In the genomic region with DNA sequence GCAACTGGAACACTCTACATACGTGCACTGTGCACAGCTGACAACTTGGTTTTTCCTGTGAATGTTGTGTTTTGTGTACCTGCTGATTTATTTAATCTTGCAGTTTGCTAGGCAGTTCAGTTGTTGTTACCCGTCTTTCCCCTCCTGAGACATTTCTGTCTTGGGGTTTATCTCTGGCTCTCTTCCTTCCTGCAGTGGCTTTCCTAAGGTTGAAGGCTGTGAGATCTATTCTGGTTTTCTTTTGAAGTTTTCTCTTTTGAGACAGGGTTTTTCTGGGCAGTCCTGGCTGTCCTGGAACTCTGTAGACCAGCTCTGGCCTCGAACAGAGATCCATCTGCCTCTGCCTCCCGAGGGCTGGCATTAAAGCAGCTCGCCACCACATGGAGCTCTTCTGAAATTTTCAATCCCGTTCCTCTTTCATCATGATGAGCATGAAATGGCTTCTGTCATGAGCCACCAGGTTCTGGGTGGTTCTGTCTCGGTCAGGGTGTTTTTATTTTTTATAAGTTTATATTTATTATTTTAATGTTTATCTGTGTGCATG, we compare ENCODE assay signal across 8 mouse cellular contexts. TPM values are rescaled to one million over a fixed set of nuclear protein-coding genes. Genes with fewer than 3 reads are reported as not detected.
DNase-seq lines count a peak whose midpoint lies in the region; ATAC-seq and TF ChIP-seq lines count a peak whose summit lies in the region.

No protein-coding gene starts in this region.

- 38% methylated on average over 7 of the region's 7 CpGs for WGBS in heart, embryonic 10.5 days
- 15% methylated on average over 7 of the region's 7 CpGs for WGBS in thymus, adult 2 months
- 29% methylated on average over 7 of the region's 7 CpGs for WGBS in liver, embryonic 14.5 days (ENCODE audit: insufficient replicate concordance)

- peak overlapping the region; percentile 100 for H3K27ac ChIP-seq in heart, embryonic 10.5 days
- peak overlapping the region; percentile 29; the same call in 1 of the 2 replicates for H3K27ac ChIP-seq in thymus, adult 2 months (ENCODE audit: control insufficient read depth, insufficient read depth, low read length)
- H3K27ac ChIP-seq in liver, embryonic 14.5 days, result peak overlapping the region; percentile 4; the same call in 1 of the 2 replicates

- H3K36me3 ChIP-seq in heart, embryonic 10.5 days, result peaks cover 5% of the 10 kb centered on the region
- no peaks in the 10 kb centered on the region for H3K36me3 ChIP-seq in thymus, adult 2 months (ENCODE audit: control insufficient read depth, insufficient read depth, low read length)
- H3K36me3 ChIP-seq in liver, embryonic 14.5 days (replicated peaks; ENCODE audit: control insufficient read depth, insufficient read depth, low read depth), result no peaks in the 10 kb centered on the region

- ATAC-seq in liver, embryonic 14.5 days (ENCODE audit: insufficient read depth), result no peak
- no peak for ATAC-seq in megakaryocyte-erythroid progenitor cell, adult 5-6 weeks (replicated peaks; ENCODE audit: low FRiP score, low TSS enrichment, poor library complexity, severe bottlenecking)

- no peak for TF ChIP-seq EP300 in liver, embryonic 14.5 days (IDR thresholded peaks at IDR 0.05; ENCODE audit: low read depth)

- H3K4me3 ChIP-seq in heart, embryonic 10.5 days, result peak overlapping the region; percentile 93
- H3K4me3 ChIP-seq in thymus, adult 2 months (ENCODE audit: control insufficient read depth, insufficient read depth, low read length), result no peak overlapping the region
- H3K4me3 ChIP-seq in liver, embryonic 14.5 days (ENCODE audit: insufficient read depth in 1 of 2, low read depth in 2 of 2, low read length in 2 of 2), result no peak overlapping the region

- DNase-seq in heart, embryonic 10.5 days (ENCODE audit: low spot score), result no peak
- no peak for DNase-seq in heart, postnatal 14 days
- no peak for DNase-seq in thymus, adult 2 months
- no peak for DNase-seq in thymus, postnatal 36 days
- DNase-seq in liver, embryonic 14.5 days (ENCODE audit: low read depth in 3 of 3, low spot score in 3 of 3), result no peak
- no peak for DNase-seq in testis, postnatal 10 days (ENCODE audit: low spot score)
- DNase-seq in left cerebral cortex, adult 11 months (ENCODE audit: low spot score), result no peak

- no peak for TF ChIP-seq POLR2A in thymus, adult 2 months (IDR thresholded peaks at IDR 0.05; ENCODE audit: control insufficient read depth, extremely low read depth, insufficient read depth, low read length, poor library complexity)

- no peaks in the 10 kb centered on the region for H3K9me3 ChIP-seq in heart, embryonic 10.5 days
- no peaks in the 10 kb centered on the region for H3K9me3 ChIP-seq in liver, embryonic 14.5 days (ENCODE audit: control insufficient read depth, low read length)

- H3K4me1 ChIP-seq in heart, embryonic 10.5 days, result peaks cover 85% of the 10 kb centered on the region
- H3K4me1 ChIP-seq in thymus, adult 2 months (replicated peaks; ENCODE audit: control insufficient read depth, insufficient read depth, low read length), result peaks cover 65% of the 10 kb centered on the region
- H3K4me1 ChIP-seq in liver, embryonic 14.5 days (replicated peaks; ENCODE audit: control insufficient read depth in 2 of 2, insufficient read depth in 2 of 2, low read length in 1 of 2), result peaks cover 20 to 55% of the 10 kb centered on the region in 2 experiments

- TF ChIP-seq CTCF in thymus, adult 2 months (IDR thresholded peaks at IDR 0.05; ENCODE audit: borderline replicate concordance, control insufficient read depth, extremely low read depth, insufficient read depth, low read length, poor library complexity), result no peak
- TF ChIP-seq CTCF in liver, embryonic 14.5 days (IDR thresholded peaks at IDR 0.05; ENCODE audit: low read depth), result no peak

- H3K4me2 ChIP-seq in liver, embryonic 14.5 days (ENCODE audit: low read depth), result peak overlapping the region; percentile 86

- H3K27me3 ChIP-seq in heart, embryonic 10.5 days (ENCODE audit: insufficient read depth, poor library complexity, severe bottlenecking), result no peaks in the 10 kb centered on the region
- no peaks in the 10 kb centered on the region for H3K27me3 ChIP-seq in thymus, adult 2 months (ENCODE audit: control insufficient read depth, insufficient read depth, low read length)
- no peaks in the 10 kb centered on the region for H3K27me3 ChIP-seq in liver, embryonic 14.5 days (ENCODE audit: control insufficient read depth, insufficient read depth, low read length)

- no peak overlapping the region for H3K9ac ChIP-seq in liver, embryonic 14.5 days (replicated peaks)

- intact Hi-C loops in heart, postnatal 14 days (cut with DNase I), result no loop called here

RNA-seq across cellular contexts. Expression of gene Prrc2b, which starts 4.2 kb away (rescaled TPM):
- polyA plus RNA-seq in heart, embryonic 10.5 days (2016; fragmentation: Nextera tagmentation; extraction: Ambion mirVana), result 44.1 and 54.6 TPM in 2 replicates
- total RNA-seq in heart, postnatal 14 days (2021), result 100 to 1,000 TPM in 1 of 2 experiments, 10 to 100 TPM in 1; 92.9 to 101 TPM
- 104 and 134 TPM in 2 replicates for polyA plus RNA-seq in thymus, adult 2 months (2012; rRNA removed)
- polyA plus RNA-seq in liver, embryonic 14.5 days (2012; rRNA removed), result 6.7 and 7.6 TPM in 2 replicates
- 6.2 and 10.6 TPM in 2 replicates for polyA plus RNA-seq in liver, embryonic 14.5 days (2014; fragmentation: Nextera tagmentation; extraction: Ambion mirVana)
- total RNA-seq in megakaryocyte-erythroid progenitor cell, adult 5-6 weeks (2014; fragmentation: Nextera tagmentation), result 58.3 and 63.5 TPM in 2 replicates
- 13.9 and 20.1 TPM in 2 replicates for total RNA-seq in megakaryocyte-erythroid progenitor cell, adult 5-6 weeks (2017)

RNA-seq across cellular contexts. Expression of gene Plpp7, which starts 59.7 kb away (rescaled TPM):
- 10.9 and 12.9 TPM in 2 replicates for polyA plus RNA-seq in heart, embryonic 10.5 days (2016; fragmentation: Nextera tagmentation; extraction: Ambion mirVana)
- total RNA-seq in heart, postnatal 14 days (2021), result 10 to 100 TPM; 26.1 to 30.9 TPM
- polyA plus RNA-seq in thymus, adult 2 months (2012; rRNA removed), result 2.9 and 7.7 TPM in 2 replicates
- polyA plus RNA-seq in liver, embryonic 14.5 days (2012; rRNA removed), result 1.4 TPM in 2 replicates
- polyA plus RNA-seq in liver, embryonic 14.5 days (2014; fragmentation: Nextera tagmentation; extraction: Ambion mirVana), result 1.1 and 1.4 TPM in 2 replicates
- total RNA-seq in megakaryocyte-erythroid progenitor cell, adult 5-6 weeks (2014; fragmentation: Nextera tagmentation), result 1.4 and 2.5 TPM in 2 replicates
- 0.65 TPM in 1 of 2 replicates, not detected in the other for total RNA-seq in megakaryocyte-erythroid progenitor cell, adult 5-6 weeks (2017)

Comparison
In these comparisons a context has a peak if more than half of its experiments do, and no peak if none do; other contexts are left out.
1. H3K27ac ChIP-seq: peak in every context shown above with its lines; median percentile 100 in heart, embryonic 10.5 days; 29 in thymus, adult 2 months; 4 in liver, embryonic 14.5 days.